Mouse (Mus musculus) heart, embryonic 10.5 days (tissue): Measurements from ENCODE around the gene Gm20388. TPM values are rescaled to one million over a fixed set of nuclear protein-coding genes. Genes with fewer than 3 reads are reported as not detected.
A peak's percentile ranks its signal among the peaks of the same experiment; 100 is the strongest.
"Not testable (repeated sequence)": the region's sequence is repeated elsewhere in the genome, so short reads cannot be mapped to it uniquely, and the experiment has no call there.

Experiments
- DNase-seq: peaks from one replicate; pipeline ENCODE4 v3.0.0-alpha.2; 2017; ENCODE audit warnings: low spot score
- H3K27ac ChIP-seq: fragments of 300-500 bp; sonication (generic); 2 replicates; pipeline ENCODE4 v1.5.1; 2016; ENCODE audit warnings: mild to moderate bottlenecking
- H3K27me3 ChIP-seq: fragments of 300-500 bp; sonication (generic); 2 replicates; pipeline ENCODE4 v1.6.1; 2016; ENCODE audit warnings: mild to moderate bottlenecking; ENCODE audit not compliant: poor library complexity, insufficient read depth, severe bottlenecking
- H3K36me3 ChIP-seq: fragments of 300-500 bp; sonication (generic); 2 replicates; pipeline ENCODE4 v1.6.1; 2016; ENCODE audit warnings: mild to moderate bottlenecking, moderate library complexity
- H3K4me1 ChIP-seq: fragments of 300-500 bp; sonication (generic); 2 replicates; pipeline ENCODE4 v1.6.1; 2016; ENCODE audit warnings: mild to moderate bottlenecking
- H3K4me3 ChIP-seq: fragments of 300-500 bp; sonication (generic); 2 replicates; pipeline ENCODE4 v1.5.1; 2016; ENCODE audit warnings: mild to moderate bottlenecking, moderate library complexity
- H3K9me3 ChIP-seq: fragments of 300-500 bp; sonication (generic); 2 replicates; pipeline ENCODE4 v1.6.1; 2016; ENCODE audit warnings: mild to moderate bottlenecking, moderate library complexity
- WGBS: fragments of 180-500 bp; shearing (Covaris S2); methylation state at CpG from one replicate; pipeline ENCODE4 v1.1.7; 2016; 5-methylcytosine and 5-hydroxymethylcytosine counted together
- polyA plus RNA-seq: library from polyadenylated mRNA; unstranded; fragments of >200 nt; fragmentation: Nextera tagmentation; extraction: Ambion mirVana; gene quantifications from 2 replicates; pipeline ENCODE4 v1.2.1, GENCODE M21; 2016

Gene Gm20388
- polyA plus RNA-seq, 1 experiment from 2014 or later = 4.5 TPM

DNA sequence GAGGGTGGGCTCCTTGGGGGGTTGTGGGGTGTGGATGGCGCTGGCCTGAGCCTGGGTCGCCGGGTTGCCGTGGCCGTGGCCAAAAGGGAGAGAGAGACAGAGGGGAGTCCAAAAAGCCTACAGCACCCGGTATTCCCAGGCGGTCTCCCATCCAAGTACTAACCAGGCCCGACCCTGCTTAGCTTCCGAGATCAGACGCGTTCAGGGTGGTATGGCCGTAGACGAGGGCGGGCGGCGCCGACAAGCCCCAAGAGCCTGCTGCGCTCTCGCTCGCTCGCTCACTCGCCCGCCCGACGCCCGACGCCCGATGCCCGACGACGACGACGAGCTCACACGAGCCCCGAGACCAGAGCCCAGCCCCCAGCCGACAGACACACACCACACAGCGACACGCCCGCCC is 3712.9 kb downstream of the Gm20388 start:
- peaks cover 45% of the 10 kb centered on the region for H3K27me3 ChIP-seq
- H3K4me3 ChIP-seq, H3K27ac ChIP-seq, DNase-seq, H3K9me3 ChIP-seq, H3K4me1 ChIP-seq, H3K36me3 ChIP-seq: not testable (repeated sequence)
- no CpG with 5 or more reads among the region's 39 CpGs for WGBS

DNA sequence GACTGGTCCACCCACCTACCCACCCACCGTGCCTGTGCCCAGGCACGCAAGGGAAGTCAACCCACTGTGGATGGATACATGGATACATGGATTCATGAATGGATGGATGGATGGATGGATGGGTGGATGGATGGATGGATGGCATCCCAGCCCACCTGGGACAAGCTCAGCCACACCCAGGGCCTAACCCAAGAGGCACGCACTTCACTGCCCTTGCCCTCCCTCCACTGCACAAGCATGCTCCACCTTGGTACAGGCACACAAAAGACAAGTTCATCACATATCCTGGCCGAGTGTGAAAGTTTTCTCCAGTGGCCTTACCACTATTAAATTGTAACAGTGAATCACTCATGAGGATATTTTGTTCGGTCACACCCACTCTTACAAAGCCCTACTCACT is 3713.6 kb downstream of the Gm20388 start:
- no peaks in the 10 kb centered on the region for H3K9me3 ChIP-seq
- no peak overlapping the region for H3K27ac ChIP-seq
- no peak for DNase-seq
- peaks cover 13% of the 10 kb centered on the region for H3K4me1 ChIP-seq
- no peak overlapping the region for H3K4me3 ChIP-seq
- 65% methylated on average over 5 of the region's 5 CpGs for WGBS
- H3K36me3 ChIP-seq = no peaks in the 10 kb centered on the region
- H3K27me3 ChIP-seq = peaks cover 47% of the 10 kb centered on the region

DNA sequence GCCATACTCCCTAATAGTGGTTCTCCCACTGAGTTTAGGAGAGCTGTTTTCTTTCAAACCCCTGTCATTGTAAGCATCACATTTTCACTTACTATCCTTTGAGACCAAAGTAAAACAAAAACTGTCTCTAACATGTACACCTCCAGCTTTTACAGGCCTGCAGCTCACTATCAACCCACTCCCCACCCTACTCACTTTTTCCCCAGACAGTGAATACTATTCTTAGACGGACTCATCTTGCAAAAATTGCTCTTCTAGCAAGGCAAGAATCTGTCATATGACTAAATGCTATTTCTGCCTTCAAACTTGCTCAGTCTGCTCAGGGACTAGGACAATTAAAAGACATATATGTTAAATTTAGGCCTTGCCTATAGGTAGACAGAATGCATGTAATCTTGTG is 3714.1 kb downstream of the Gm20388 start:
- Histone ChIP-seq H3K27me3 (peaks cover 50% of the 10 kb centered on the region), H3K27ac (no peak overlapping the region), H3K9me3 (no peaks in the 10 kb centered on the region), H3K4me3 (no peak overlapping the region), H3K36me3 (no peaks in the 10 kb centered on the region), H3K4me1 (peaks cover 16% of the 10 kb centered on the region)
- DNase-seq = no peak
- WGBS = 43% methylated on average over 1 of the region's 1 CpGs

DNA sequence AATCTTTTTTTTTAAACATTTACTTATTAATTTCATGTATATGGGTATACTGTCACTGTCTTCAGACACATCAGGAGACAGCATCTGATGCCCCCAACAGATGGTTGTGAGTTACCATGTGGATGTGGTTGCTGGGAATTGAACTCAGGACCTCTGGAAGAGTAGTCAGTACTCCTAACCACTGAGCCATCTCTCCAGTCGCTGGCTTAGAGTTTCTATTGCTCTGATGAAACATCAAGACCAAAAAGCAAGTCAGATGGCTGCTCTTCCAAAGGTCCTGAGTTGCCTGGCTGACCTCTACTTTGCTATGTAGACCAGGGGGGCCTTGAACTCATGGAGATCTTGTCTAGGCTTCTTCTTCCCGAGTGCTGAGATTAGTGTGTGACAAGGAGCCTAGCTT is 3715.1 kb downstream of the Gm20388 start:
- Histone ChIP-seq H3K36me3 (no peaks in the 10 kb centered on the region), H3K4me3 (no peak overlapping the region), H3K27ac (no peak overlapping the region), H3K9me3 (no peaks in the 10 kb centered on the region), H3K4me1 (peaks cover 16% of the 10 kb centered on the region), H3K27me3 (peaks cover 50% of the 10 kb centered on the region)
- 18% methylated on average over 2 of the region's 2 CpGs for WGBS
- DNase-seq = no peak

DNA sequence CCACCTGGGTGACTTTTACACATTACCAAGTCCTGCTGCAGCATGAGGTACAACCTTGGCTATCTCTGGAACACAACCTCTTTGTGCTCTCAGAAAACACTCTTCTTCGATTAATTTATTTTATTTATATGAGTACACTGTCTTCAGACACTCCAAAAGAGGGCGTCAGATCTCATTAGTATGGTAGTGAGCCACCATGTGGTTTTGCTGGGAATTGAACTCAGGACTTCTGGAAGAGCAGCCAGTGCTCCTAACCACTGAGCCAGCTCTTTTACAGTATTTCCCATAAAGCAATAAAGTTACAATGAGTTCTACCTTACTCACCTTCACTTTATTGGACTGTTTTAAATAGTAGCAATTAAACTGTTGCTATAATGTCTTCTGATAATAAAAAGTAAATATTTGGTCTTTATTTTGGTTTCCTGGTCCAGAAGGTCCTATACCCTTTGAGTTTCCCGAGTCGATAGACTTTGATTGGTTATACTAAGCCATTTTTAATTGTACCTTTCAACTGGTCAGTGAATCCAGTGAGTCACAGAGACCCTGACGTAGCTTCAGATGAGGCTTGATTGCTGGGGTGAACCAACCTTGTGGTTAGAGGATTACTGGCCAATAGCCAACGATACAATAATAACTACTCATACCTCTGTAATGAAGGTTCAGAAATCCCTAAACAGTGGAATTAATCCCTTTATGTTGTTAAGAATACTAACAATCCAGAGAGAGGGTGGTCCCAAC is 3716.9 kb downstream of the Gm20388 start:
- 63% methylated on average over 6 of the region's 6 CpGs for WGBS
- H3K27ac ChIP-seq = no peak overlapping the region
- no peaks in the 10 kb centered on the region for H3K36me3 ChIP-seq
- no peak for DNase-seq
- peaks cover 50% of the 10 kb centered on the region for H3K27me3 ChIP-seq
- no peaks in the 10 kb centered on the region for H3K9me3 ChIP-seq
- H3K4me3 ChIP-seq = no peak overlapping the region
- H3K4me1 ChIP-seq = peaks cover 16% of the 10 kb centered on the region

DNA sequence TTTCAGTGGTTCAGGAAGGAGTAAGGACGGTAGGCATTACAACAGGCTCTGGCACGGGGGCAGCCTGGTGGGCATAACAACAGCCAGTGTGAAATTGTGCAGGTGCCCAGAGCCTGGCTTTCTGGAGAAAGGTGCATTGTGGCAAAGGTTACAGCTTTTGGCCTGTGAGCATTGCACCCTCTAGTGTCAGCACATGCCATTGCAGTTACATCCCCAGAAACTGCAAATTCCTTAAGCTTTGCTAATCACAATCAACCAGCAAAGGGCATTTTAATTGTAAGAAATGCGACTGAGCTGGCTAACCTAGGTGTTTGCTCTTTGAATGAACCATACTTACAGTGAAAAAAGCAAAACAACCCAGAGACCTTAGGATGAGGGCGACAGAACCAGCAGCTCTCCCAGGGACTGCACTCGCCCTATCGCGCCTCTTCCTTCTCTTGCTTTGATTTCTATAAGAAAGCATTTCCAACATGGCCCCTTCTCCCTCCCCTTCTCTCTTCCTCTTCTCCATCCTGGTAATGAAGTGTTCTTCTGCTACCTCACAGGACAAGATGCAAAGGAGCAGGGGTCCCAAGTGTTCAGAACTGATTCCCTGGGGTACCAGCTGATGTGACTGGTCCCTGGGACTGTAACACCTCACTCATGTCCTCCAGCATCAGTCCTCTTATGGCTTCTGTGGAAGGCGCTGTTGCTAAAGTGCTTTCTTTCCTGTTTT is 3717.8 kb downstream of the Gm20388 start:
- Histone ChIP-seq H3K36me3 (no peaks in the 10 kb centered on the region), H3K4me3 (peak overlapping the region; percentile 51), H3K27me3 (peaks cover 50% of the 10 kb centered on the region), H3K9me3 (no peaks in the 10 kb centered on the region), H3K27ac (no peak overlapping the region), H3K4me1 (peaks cover 16% of the 10 kb centered on the region)
- DNase-seq = no peak
- WGBS = 5% methylated on average over 8 of the region's 8 CpGs

DNA sequence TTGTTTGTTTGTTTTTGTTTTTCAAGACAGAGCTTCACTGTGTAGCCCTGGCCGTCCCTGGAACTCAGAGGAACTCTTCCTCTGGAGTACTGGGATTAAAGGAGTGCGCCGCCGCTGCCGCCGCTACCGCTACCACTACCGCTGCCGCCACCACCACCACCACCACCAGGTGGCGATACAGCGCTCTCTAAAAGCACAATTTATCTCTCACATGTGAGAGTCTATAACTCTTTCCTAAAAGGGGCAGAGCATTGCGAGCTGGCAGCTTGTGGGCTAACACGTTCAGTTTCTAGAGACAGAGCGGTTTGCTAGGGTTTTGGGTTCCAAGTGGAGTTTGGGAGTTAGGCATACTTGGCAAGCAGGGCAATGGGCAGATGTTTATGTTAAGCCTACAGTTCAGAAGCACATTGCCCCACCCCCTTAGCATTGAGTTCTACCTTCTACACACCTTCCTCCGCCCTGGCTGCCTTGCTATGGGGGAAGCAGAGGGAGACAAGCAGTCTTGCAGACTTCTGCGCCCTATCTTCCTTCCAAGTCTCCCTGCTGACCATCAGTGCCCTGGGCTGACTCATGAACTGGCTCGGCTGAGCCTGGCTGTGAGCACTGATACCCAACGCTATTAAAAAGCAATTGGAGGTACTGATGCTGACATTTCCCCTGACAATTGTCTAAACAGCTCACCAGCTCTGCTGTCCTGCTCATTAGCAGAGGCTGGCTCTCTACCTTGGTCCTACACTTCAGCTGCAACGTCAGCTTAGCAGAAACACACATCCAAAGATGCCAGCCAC is 3718.5 kb downstream of the Gm20388 start:
- Histone ChIP-seq H3K4me3 (peak overlapping the region; percentile 51), H3K9me3 (no peaks in the 10 kb centered on the region), H3K36me3 (no peaks in the 10 kb centered on the region), H3K27ac (no peak overlapping the region), H3K4me1 (peaks cover 16% of the 10 kb centered on the region), H3K27me3 (peaks cover 49% of the 10 kb centered on the region)
- peak; percentile 90 for DNase-seq
- WGBS = 11% methylated on average over 19 of the region's 19 CpGs

DNA sequence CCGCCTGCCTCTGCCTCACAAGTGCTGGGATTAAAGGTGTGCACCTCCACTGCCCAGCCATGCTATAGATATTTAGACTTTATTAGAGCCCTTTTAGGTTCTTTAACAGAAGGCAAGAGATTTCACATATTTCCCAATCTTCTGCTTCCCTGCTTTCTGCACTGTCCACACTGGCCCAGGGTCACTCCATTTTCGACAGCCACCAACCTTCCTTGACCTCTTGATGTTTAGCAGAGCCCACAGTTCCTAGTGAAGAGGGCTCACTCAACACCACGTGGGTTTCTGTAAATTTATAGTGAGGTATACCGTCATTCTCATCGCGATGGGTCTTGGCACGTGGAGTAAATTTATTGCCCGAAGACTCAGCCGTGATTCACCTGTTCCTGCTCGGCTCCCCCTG is 3719.4 kb downstream of the Gm20388 start:
- Histone ChIP-seq H3K36me3 (no peaks in the 10 kb centered on the region), H3K27me3 (peaks cover 40% of the 10 kb centered on the region), H3K9me3 (no peaks in the 10 kb centered on the region), H3K27ac (no peak overlapping the region), H3K4me1 (peaks cover 16% of the 10 kb centered on the region), H3K4me3 (peak overlapping the region; percentile 42; the same call in 1 of the 2 replicates)
- WGBS = 46% methylated on average over 10 of the region's 10 CpGs
- no peak for DNase-seq

DNA sequence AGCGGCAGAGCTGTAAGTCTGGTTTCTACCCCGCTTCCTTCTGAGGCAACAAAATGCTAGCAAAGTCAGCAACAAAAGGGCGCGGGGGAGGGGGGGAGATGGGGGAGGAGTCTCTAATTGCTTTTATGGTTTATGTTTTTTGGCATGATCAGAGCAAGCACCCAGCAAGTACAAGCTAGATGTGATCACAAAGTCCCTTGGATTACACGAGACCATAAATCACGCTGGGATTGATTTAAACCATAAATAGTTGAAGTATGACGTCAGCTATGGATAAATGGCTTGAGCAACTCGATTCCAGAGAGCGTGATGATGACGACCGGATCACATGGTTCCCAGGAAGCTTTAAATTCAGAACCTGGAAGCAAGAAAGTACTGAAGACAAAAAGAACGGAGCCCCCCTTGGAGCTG is 3720.2 kb downstream of the Gm20388 start:
- Histone ChIP-seq H3K27me3 (peaks cover 32% of the 10 kb centered on the region), H3K4me3 (peak overlapping the region; percentile 42), H3K27ac (no peak overlapping the region), H3K9me3 (no peaks in the 10 kb centered on the region), H3K4me1 (peaks cover 16% of the 10 kb centered on the region), H3K36me3 (no peaks in the 10 kb centered on the region)
- WGBS = 29% methylated on average over 12 of the region's 12 CpGs
- no peak for DNase-seq

DNA sequence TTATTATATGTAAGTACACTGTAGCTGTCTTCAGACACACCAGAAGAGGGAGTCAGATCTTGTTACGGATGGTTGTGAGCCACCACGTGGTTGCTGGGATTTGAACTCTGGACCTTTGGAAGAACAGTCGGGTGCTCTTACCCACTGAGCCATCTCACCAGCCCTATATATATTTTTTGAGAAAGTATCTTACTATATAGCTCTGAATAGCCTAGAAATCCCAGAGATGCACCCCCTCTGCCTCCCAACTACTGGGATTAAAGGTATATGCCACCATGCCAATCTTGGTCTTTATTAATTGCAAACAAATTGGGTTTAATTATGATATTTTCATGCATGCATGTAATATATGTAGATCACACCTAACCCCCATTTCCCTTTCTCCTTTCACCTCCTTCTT is 3721.1 kb downstream of the Gm20388 start:
- not testable (repeated sequence) for DNase-seq, H3K9me3 ChIP-seq, H3K36me3 ChIP-seq, H3K4me3 ChIP-seq, H3K27ac ChIP-seq
- 69% methylated on average over 3 of the region's 3 CpGs for WGBS
- peaks cover 16% of the 10 kb centered on the region for H3K4me1 ChIP-seq
- peaks cover 26% of the 10 kb centered on the region for H3K27me3 ChIP-seq

DNA sequence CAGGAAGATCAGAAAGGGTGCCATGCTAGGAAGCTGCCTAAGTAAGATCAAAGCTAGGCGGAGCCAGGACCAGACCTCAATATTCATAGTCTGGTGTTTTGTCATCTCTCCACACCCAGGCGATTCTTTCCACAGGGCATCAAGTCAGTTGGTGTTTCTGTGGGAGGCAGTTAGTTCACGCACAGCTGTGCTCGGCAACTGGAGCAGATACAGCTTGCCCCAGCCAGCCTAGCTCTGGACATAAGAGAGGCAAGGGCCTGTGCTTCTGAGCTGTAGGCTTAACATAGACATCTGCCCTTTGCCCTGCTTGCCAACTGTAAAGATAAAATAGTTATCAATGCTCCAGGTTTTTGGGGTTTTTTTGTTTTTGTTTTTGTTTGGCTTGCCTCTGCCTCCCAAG is 3721.6 kb downstream of the Gm20388 start:
- Histone ChIP-seq H3K4me3 (no peak overlapping the region), H3K27me3 (peaks cover 21% of the 10 kb centered on the region; the same call in 1 of the 2 replicates), H3K36me3 (no peaks in the 10 kb centered on the region), H3K9me3 (no peaks in the 10 kb centered on the region), H3K4me1 (peaks cover 16% of the 10 kb centered on the region), H3K27ac (no peak overlapping the region)
- DNase-seq = no peak
- WGBS = 71% methylated on average over 4 of the region's 4 CpGs

DNA sequence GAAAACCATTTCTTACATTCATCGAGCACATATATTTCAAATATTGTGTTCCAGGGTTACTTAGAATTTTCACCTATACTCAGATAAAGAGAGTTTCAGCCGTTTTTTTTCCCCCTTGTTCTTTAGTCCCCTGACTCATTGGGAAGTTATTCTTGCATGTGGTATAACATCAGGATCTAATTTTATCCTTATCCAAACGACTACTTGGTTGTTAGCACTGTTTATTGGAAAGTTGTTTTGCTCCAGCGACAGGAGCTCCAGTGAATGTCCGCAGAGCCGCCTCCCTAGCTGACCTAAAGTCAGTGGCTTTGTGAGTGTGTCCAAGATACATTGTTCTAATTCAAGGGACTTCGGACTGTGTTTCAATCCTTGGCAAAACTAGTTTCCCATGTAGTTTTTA is 3723.2 kb downstream of the Gm20388 start:
- no peak overlapping the region for H3K27ac ChIP-seq
- H3K27me3 ChIP-seq = 0 out of 2 replicates have a peak, but pooled peaks cover 6% of the 10 kb centered on the region
- WGBS = 55% methylated on average over 7 of the region's 7 CpGs
- no peaks in the 10 kb centered on the region for H3K36me3 ChIP-seq
- no peaks in the 10 kb centered on the region for H3K9me3 ChIP-seq
- peaks cover 8% of the 10 kb centered on the region for H3K4me1 ChIP-seq
- no peak overlapping the region for H3K4me3 ChIP-seq
- no peak for DNase-seq
